Mouse (Mus musculus): ENCODE data around the gene Itgb5. TPM values are rescaled to one million over a fixed set of nuclear protein-coding genes. Genes with fewer than 3 reads are reported as not detected.

Gene Itgb5
- polyA plus RNA-seq, 1 experiment, result 0.13 TPM

DNA sequence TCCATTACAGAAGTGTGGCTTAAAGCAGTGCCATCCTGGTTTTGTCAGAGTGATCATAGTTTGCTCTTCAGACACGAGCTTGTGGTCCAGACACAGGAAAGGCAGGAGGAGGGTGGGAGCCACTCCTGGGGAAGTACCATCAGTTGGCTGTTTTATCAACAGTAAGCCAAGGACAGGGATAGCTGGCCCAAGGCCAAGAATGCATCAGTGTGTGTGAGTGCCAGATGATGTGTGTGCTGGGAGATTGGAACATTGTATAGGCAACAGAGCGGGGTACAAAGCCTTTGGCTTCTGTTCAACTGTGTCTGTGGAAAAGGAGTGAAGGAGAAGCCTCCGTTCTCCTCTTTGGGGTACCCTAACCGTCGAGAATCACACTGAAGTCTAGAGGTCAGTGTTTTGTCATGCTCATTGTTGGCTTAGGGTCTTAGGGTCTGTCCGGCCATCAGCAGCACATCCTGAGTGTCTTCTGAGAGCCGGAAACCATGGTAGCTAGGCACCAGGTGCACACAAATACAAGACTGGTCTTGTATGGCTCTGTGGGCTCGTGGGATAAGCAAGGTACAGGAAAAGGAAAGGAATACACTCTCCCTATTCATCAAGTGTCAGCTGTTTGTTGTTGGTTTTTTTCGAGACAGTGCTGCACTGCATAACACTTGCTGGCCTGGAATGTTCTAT, 99.5 kb downstream of the Itgb5 start:
- H3K36me3 ChIP-seq (ENCODE audit: control insufficient read depth), result no peaks in the 10 kb centered on the region
- no peaks in the 10 kb centered on the region for H3K27me3 ChIP-seq (ENCODE audit: control insufficient read depth)
- no peak for TF ChIP-seq GATA1 (IDR thresholded peaks at IDR 0.05; ENCODE audit: low read length)
- TF ChIP-seq TAL1 (IDR thresholded peaks at IDR 0.05; ENCODE audit: low read length), result no peak
- peaks cover 2% of the 10 kb centered on the region for H3K4me1 ChIP-seq (ENCODE audit: control insufficient read depth)
- no peaks in the 10 kb centered on the region for H3K9me3 ChIP-seq (ENCODE audit: control insufficient read depth, low read length)
- H3K4me3 ChIP-seq (replicated peaks), result no peak overlapping the region

DNA sequence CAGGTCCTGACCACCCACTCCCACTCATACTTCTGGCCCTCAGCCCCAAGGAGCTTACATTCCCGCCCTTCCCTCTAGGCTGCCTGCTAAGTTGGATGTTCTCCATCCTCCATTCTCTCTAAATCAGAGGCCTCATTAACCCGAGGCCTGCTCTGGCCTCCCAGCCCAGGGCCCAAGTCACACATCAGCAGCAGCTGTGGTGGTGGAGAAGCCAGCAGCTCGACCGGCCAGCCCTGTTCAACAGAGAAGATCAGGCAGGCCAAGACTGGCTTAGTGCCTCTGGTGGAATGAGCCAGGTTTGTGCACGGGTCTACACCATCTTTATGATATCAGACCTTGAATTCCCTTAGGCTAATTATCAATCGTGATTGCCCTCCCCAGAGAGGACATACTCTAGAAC, 101.3 kb downstream of the Itgb5 start:
- no peaks in the 10 kb centered on the region for H3K4me1 ChIP-seq (ENCODE audit: control insufficient read depth)
- no peak overlapping the region for H3K4me3 ChIP-seq (replicated peaks)
- TF ChIP-seq GATA1 (IDR thresholded peaks at IDR 0.05; ENCODE audit: low read length) (no peak), TAL1 (IDR thresholded peaks at IDR 0.05; ENCODE audit: low read length) (no peak)
- no peaks in the 10 kb centered on the region for H3K27me3 ChIP-seq (ENCODE audit: control insufficient read depth)
- H3K9me3 ChIP-seq (ENCODE audit: control insufficient read depth, low read length), result no peaks in the 10 kb centered on the region
- no peaks in the 10 kb centered on the region for H3K36me3 ChIP-seq (ENCODE audit: control insufficient read depth)

- Histone ChIP-seq H3K27me3 (ENCODE audit: control insufficient read depth) (no peaks in the 10 kb centered on the region), H3K36me3 (ENCODE audit: control insufficient read depth) (no peaks in the 10 kb centered on the region), H3K4me3 (replicated peaks) (no peak overlapping the region), H3K4me1 (ENCODE audit: control insufficient read depth) (no peaks in the 10 kb centered on the region), H3K9me3 (ENCODE audit: control insufficient read depth, low read length) (no peaks in the 10 kb centered on the region)
- TF ChIP-seq GATA1 (IDR thresholded peaks at IDR 0.05; ENCODE audit: low read length) (no peak), TAL1 (IDR thresholded peaks at IDR 0.05; ENCODE audit: low read length) (no peak)
These were observed 102.2 kb downstream of the Itgb5 start for GRCm38 (mm10) chr16:33931682-33932081.

DNA sequence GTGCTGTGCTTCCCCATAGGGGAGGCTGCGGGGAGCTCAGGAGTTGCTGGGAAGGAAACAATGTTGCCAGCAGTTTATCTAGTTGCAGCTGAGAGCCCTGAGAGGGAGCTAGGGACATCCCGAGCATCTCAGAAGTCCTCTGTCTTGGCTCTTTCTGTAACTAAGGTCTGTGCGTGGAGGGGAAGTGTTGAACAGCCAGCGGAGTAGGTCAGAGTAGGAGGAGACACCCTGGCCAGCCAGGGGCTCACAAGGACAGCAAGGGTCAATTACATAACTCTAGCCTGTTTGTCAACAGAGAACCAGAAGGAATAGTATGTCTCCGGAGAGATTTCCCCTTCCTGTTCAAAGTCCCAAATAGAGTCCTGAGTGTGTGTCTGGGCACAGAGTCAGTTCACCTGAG, 102.7 kb downstream of the Itgb5 start:
- no peaks in the 10 kb centered on the region for H3K27me3 ChIP-seq (ENCODE audit: control insufficient read depth)
- H3K9me3 ChIP-seq (ENCODE audit: control insufficient read depth, low read length), result no peaks in the 10 kb centered on the region
- TF ChIP-seq TAL1 (IDR thresholded peaks at IDR 0.05; ENCODE audit: low read length) (no peak), GATA1 (IDR thresholded peaks at IDR 0.05; ENCODE audit: low read length) (no peak)
- no peaks in the 10 kb centered on the region for H3K36me3 ChIP-seq (ENCODE audit: control insufficient read depth)
- H3K4me1 ChIP-seq (ENCODE audit: control insufficient read depth), result no peaks in the 10 kb centered on the region
- H3K4me3 ChIP-seq (replicated peaks), result no peak overlapping the region

GRCm38 (mm10) chr16:33933411-33933810, 103.9 kb downstream of the Itgb5 start:
- no peaks in the 10 kb centered on the region for H3K27me3 ChIP-seq (ENCODE audit: control insufficient read depth)
- no peaks in the 10 kb centered on the region for H3K4me1 ChIP-seq (ENCODE audit: control insufficient read depth)
- H3K4me3 ChIP-seq (replicated peaks), result no peak overlapping the region
- no peaks in the 10 kb centered on the region for H3K9me3 ChIP-seq (ENCODE audit: control insufficient read depth, low read length)
- no peaks in the 10 kb centered on the region; the same call in 1 of the 2 replicates for H3K36me3 ChIP-seq (ENCODE audit: control insufficient read depth)
- TF ChIP-seq TAL1 (IDR thresholded peaks at IDR 0.05; ENCODE audit: low read length) (no peak), GATA1 (IDR thresholded peaks at IDR 0.05; ENCODE audit: low read length) (no peak)

DNA sequence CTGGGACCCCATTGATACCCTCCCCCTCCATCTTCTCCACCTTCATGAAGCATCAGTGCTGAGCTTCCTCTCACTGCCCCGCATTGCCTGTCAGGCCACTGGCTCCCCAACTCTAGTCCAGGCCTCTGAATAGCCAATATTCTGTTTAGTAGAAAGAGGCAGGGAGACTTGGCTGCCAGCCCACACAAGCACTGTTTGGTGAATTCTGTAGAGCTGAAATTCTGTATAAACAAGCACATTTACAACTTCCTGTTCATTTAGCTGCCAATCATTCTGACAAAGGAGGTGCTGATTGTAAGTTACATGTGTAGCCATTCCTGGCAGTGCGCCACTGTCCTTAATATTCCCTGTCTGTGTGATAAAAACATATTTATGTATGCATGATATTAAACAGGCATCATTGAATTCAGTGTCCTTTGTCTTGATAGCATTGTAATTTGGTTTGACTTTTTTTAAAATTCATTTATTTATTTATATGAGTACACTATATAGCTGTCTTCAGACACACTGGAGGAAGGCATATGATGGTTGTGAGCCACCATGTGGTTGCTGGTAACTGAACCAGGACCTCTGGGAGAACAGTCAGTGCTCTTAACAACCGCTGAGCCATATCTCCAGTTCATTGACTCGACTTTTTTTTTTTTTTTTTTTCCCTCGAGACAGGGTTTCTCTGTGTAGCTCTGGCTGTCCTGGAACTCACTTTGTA, 105.4 kb downstream of the Itgb5 start:
- Histone ChIP-seq H3K36me3 (ENCODE audit: control insufficient read depth) (no peaks in the 10 kb centered on the region; the same call in 1 of the 2 replicates), H3K9me3 (ENCODE audit: control insufficient read depth, low read length) (no peaks in the 10 kb centered on the region), H3K4me3 (replicated peaks) (no peak overlapping the region), H3K27me3 (ENCODE audit: control insufficient read depth) (no peaks in the 10 kb centered on the region), H3K4me1 (ENCODE audit: control insufficient read depth) (no peaks in the 10 kb centered on the region)
- no peak for TF ChIP-seq GATA1 (IDR thresholded peaks at IDR 0.05; ENCODE audit: low read length)
- no peak for TF ChIP-seq TAL1 (IDR thresholded peaks at IDR 0.05; ENCODE audit: low read length)

- no peaks in the 10 kb centered on the region for H3K9me3 ChIP-seq (ENCODE audit: control insufficient read depth, low read length)
- H3K36me3 ChIP-seq (ENCODE audit: control insufficient read depth), result no peaks in the 10 kb centered on the region; the same call in 1 of the 2 replicates
- H3K4me1 ChIP-seq (ENCODE audit: control insufficient read depth), result no peaks in the 10 kb centered on the region
- TF ChIP-seq TAL1 (IDR thresholded peaks at IDR 0.05; ENCODE audit: low read length) (no peak), GATA1 (IDR thresholded peaks at IDR 0.05; ENCODE audit: low read length) (no peak)
- no peaks in the 10 kb centered on the region for H3K27me3 ChIP-seq (ENCODE audit: control insufficient read depth)
- H3K4me3 ChIP-seq (replicated peaks), result no peak overlapping the region
These were observed 105.9 kb downstream of the Itgb5 start for GRCm38 (mm10) chr16:33935407-33935785.

DNA sequence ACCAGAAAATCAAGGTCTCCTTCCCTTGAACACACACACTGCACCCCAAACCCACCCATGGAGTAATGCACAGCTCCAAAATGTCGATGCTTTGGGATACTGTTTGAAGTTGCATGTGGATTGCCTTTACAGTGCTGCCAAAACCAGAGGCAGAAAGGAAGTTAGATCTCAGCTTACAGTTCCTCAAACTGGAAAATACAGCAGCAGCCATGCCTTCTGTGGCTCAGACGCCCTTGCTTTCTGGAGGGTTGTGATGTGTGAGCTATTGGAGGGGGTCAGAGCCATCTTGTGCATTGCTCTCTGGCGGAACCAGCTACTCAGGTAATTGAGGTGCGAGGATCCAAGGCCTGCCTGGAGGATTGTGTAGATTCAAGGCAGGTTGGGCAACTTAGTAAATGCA, 107.4 kb downstream of the Itgb5 start:
- no peaks in the 10 kb centered on the region; the same call in 1 of the 2 replicates for H3K36me3 ChIP-seq (ENCODE audit: control insufficient read depth)
- H3K9me3 ChIP-seq (ENCODE audit: control insufficient read depth, low read length), result no peaks in the 10 kb centered on the region
- H3K4me1 ChIP-seq (ENCODE audit: control insufficient read depth), result no peaks in the 10 kb centered on the region
- no peaks in the 10 kb centered on the region for H3K27me3 ChIP-seq (ENCODE audit: control insufficient read depth)
- H3K4me3 ChIP-seq (replicated peaks), result no peak overlapping the region
- TF ChIP-seq GATA1 (IDR thresholded peaks at IDR 0.05; ENCODE audit: low read length) (no peak), TAL1 (IDR thresholded peaks at IDR 0.05; ENCODE audit: low read length) (no peak)

DNA sequence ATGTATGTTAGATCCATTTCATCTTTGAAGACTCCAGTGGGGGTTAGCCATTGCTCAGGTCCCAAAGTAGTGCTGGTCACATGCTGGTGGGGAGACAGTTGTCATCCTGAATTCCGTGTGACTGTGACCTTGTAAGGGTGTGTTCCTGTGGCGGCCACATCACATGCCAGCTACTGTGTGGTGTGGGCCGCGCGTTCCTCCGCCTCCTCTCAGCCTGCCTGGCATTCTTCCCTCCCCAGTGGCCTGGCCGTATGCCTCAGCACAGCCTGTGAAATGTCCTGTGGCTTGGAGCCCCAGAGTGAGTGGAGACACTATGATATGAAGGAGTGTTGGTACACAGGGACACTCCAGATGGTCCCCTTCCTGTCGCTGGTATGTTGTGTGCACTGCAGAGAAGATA, 108.1 kb downstream of the Itgb5 start:
- Histone ChIP-seq H3K36me3 (ENCODE audit: control insufficient read depth) (no peaks in the 10 kb centered on the region; the same call in 1 of the 2 replicates), H3K4me3 (replicated peaks) (no peak overlapping the region), H3K4me1 (ENCODE audit: control insufficient read depth) (no peaks in the 10 kb centered on the region), H3K27me3 (ENCODE audit: control insufficient read depth) (no peaks in the 10 kb centered on the region), H3K9me3 (ENCODE audit: control insufficient read depth, low read length) (no peaks in the 10 kb centered on the region)
- no peak for TF ChIP-seq GATA1 (IDR thresholded peaks at IDR 0.05; ENCODE audit: low read length)
- no peak for TF ChIP-seq TAL1 (IDR thresholded peaks at IDR 0.05; ENCODE audit: low read length)

All from erythroblast, embryonic 14.5 days (primary cell).